In the genomic region with DNA sequence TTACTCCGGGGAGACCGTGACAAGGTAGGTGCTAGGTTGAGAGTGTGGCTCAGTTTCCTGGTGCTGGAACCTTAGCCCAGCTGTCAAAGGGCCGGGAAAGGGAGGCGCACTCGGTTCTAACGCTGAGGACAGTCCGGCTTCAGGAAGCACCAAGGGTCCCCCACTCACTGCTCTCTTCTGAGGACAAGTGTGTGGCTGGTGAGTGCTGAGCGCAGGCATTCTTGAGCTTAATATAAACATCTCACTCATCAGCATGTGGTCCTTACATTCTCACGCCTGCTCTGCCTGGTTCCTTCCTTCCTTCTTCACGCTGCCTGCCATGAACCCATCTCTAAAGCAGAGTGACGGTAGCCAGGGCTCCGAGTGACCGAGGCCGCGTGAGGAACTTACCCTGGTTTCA, we compare ENCODE assay signal across 24 mouse cellular contexts.
DNase-seq lines count a peak whose midpoint lies in the region; ATAC-seq and TF ChIP-seq lines count a peak whose summit lies in the region.
"Had no signal": no experiment of that assay in that cellular context is flagged by ENCODE, and none has a peak within 500 bp of the region (broad histone marks: within the 10 kb centered on the region; RNA-seq: fewer than 3 reads in every experiment).

No protein-coding gene starts in this region.

- H3K4me2 ChIP-seq in lung, embryonic 14.5 days, result no peak overlapping the region
- H3K4me2 ChIP-seq in midbrain, embryonic 11.5 days, result no peak overlapping the region
- H3K4me2 ChIP-seq: embryonic facial prominence, embryonic 12.5 days; forebrain, embryonic 13.5 days; forebrain, embryonic 15.5 days had no signal

- no peak for TF ChIP-seq CTCF in lung, embryonic 14.5 days (IDR thresholded peaks at IDR 0.05; ENCODE audit: low read depth)

- H3K9ac ChIP-seq in lung, embryonic 14.5 days, result no peak overlapping the region
- no peak overlapping the region for H3K9ac ChIP-seq in midbrain, embryonic 11.5 days (ENCODE audit: low read length)
- H3K9ac ChIP-seq: embryonic facial prominence, embryonic 12.5 days; forebrain, embryonic 13.5 days; forebrain, embryonic 15.5 days had no signal

- intact Hi-C loops in heart, postnatal 10 days (cut with DNase I), result no loop called here

- peaks cover 7% of the 10 kb centered on the region for H3K36me3 ChIP-seq in heart, embryonic 10.5 days
- peaks cover 12% of the 10 kb centered on the region; the same call in 1 of the 2 replicates for H3K36me3 ChIP-seq in lung, embryonic 14.5 days (ENCODE audit: insufficient read depth)
- no peaks in the 10 kb centered on the region for H3K36me3 ChIP-seq in midbrain, embryonic 11.5 days (ENCODE audit: control insufficient read depth, insufficient read depth, low read length)
- peaks cover 8% of the 10 kb centered on the region; the same call in 1 of the 2 replicates for H3K36me3 ChIP-seq in midbrain, embryonic 10.5 days
- H3K36me3 ChIP-seq: G1E had no signal

- 40% methylated on average over 15 of the region's 15 CpGs for WGBS in heart, embryonic 10.5 days
- WGBS in lung, embryonic 14.5 days, result 41% methylated on average over 15 of the region's 15 CpGs
- WGBS in midbrain, embryonic 11.5 days, result 91% methylated on average over 15 of the region's 15 CpGs
- WGBS in midbrain, embryonic 10.5 days, result 88% methylated on average over 15 of the region's 15 CpGs

- no peaks in the 10 kb centered on the region; the same call in 1 of the 2 replicates for H3K9me3 ChIP-seq in heart, embryonic 10.5 days
- no peaks in the 10 kb centered on the region for H3K9me3 ChIP-seq in lung, embryonic 14.5 days (ENCODE audit: low read depth, low read length)
- no peaks in the 10 kb centered on the region; the same call in 1 of the 2 replicates for H3K9me3 ChIP-seq in midbrain, embryonic 11.5 days (ENCODE audit: control insufficient read depth, low read length)
- no peaks in the 10 kb centered on the region; the same call in 1 of the 2 replicates for H3K9me3 ChIP-seq in midbrain, embryonic 10.5 days (replicated peaks)
- H3K9me3 ChIP-seq: embryonic facial prominence, embryonic 10.5 days; embryonic facial prominence, embryonic 12.5 days; forebrain, embryonic 13.5 days; forebrain, embryonic 15.5 days had no signal

- peaks cover 46% of the 10 kb centered on the region for H3K4me1 ChIP-seq in heart, embryonic 10.5 days
- 0 out of 2 replicates have a peak, but pooled peaks cover 3% of the 10 kb centered on the region for H3K4me1 ChIP-seq in lung, embryonic 14.5 days (ENCODE audit: insufficient read depth)
- H3K4me1 ChIP-seq in midbrain, embryonic 11.5 days (ENCODE audit: control insufficient read depth, insufficient read depth, low read length), result no peaks in the 10 kb centered on the region
- H3K4me1 ChIP-seq in midbrain, embryonic 10.5 days, result peaks cover 3% of the 10 kb centered on the region; the same call in 1 of the 2 replicates
- H3K4me1 ChIP-seq: embryonic facial prominence, embryonic 12.5 days had no signal

- no peaks in the 10 kb centered on the region for H3K27me3 ChIP-seq in heart, embryonic 10.5 days (ENCODE audit: insufficient read depth, poor library complexity, severe bottlenecking)
- no peaks in the 10 kb centered on the region for H3K27me3 ChIP-seq in lung, embryonic 14.5 days (ENCODE audit: insufficient read depth, low read length)
- no peaks in the 10 kb centered on the region for H3K27me3 ChIP-seq in midbrain, embryonic 11.5 days (ENCODE audit: control insufficient read depth, insufficient read depth, low read length)
- no peaks in the 10 kb centered on the region for H3K27me3 ChIP-seq in midbrain, embryonic 10.5 days (ENCODE audit: low read depth, poor library complexity, severe bottlenecking)
- H3K27me3 ChIP-seq: CH12.LX; embryonic facial prominence, embryonic 12.5 days; forebrain, embryonic 13.5 days; forebrain, embryonic 15.5 days; Patski had no signal

- peak overlapping the region; percentile 47; the same call in 1 of the 2 replicates for H3K27ac ChIP-seq in heart, embryonic 10.5 days
- no peak overlapping the region for H3K27ac ChIP-seq in lung, embryonic 14.5 days (ENCODE audit: low read depth)
- no peak overlapping the region for H3K27ac ChIP-seq in midbrain, embryonic 11.5 days (ENCODE audit: low read depth, low read length)
- H3K27ac ChIP-seq in midbrain, embryonic 10.5 days (replicated peaks), result no peak overlapping the region
- H3K27ac ChIP-seq: embryonic facial prominence, embryonic 10.5 days; embryonic facial prominence, embryonic 12.5 days; forebrain, embryonic 13.5 days; forebrain, embryonic 15.5 days had no signal

- no peak overlapping the region for H3K4me3 ChIP-seq in heart, embryonic 10.5 days
- H3K4me3 ChIP-seq in lung, embryonic 14.5 days (ENCODE audit: low read depth, low read length), result no peak overlapping the region
- H3K4me3 ChIP-seq in midbrain, embryonic 11.5 days (ENCODE audit: low read depth, low read length), result no peak overlapping the region
- H3K4me3 ChIP-seq in midbrain, embryonic 10.5 days, result no peak overlapping the region
- H3K4me3 ChIP-seq: embryonic facial prominence, embryonic 10.5 days; embryonic facial prominence, embryonic 12.5 days; forebrain, embryonic 13.5 days; forebrain, embryonic 15.5 days had no signal

- peak; percentile 62; the same call in 1 of the 2 replicates for ATAC-seq in lung, embryonic 14.5 days (ENCODE audit: insufficient read depth)
- ATAC-seq in midbrain, embryonic 11.5 days (ENCODE audit: low FRiP score), result no peak
- ATAC-seq: activated CD4-positive, CD25-positive, alpha-beta regulatory T cell, adult 4 months; CD4-positive, CD25-positive, alpha-beta regulatory T cell, adult 4 months; forebrain, embryonic 13.5 days; forebrain, embryonic 15.5 days; Patski had no signal

- DNase-seq in heart, embryonic 10.5 days (ENCODE audit: low spot score), result peak; percentile 83
- DNase-seq in heart, postnatal 10 days, result no peak
- peak; percentile 35 for DNase-seq in lung, embryonic 14.5 days
- DNase-seq in lung, postnatal 25 days (ENCODE audit: low spot score), result no peak
- peak; percentile 26 for DNase-seq in midbrain, embryonic 11.5 days (ENCODE audit: low spot score, missing footprints)
- DNase-seq in midbrain, embryonic 10.5 days (ENCODE audit: low spot score), result no peak
- DNase-seq: adrenal gland, adult 8-10 months; adrenal gland, postnatal 14 days; adrenal gland, postnatal 36 days; B cell, adult 2 months; cerebellum, adult 11-12 months; cerebellum, adult 2 months; cerebellum, adult 9-10 months; cerebellum, postnatal 10 days; cerebellum, postnatal 25 days had no signal

Comparison
In these comparisons a context has a peak if more than half of its experiments do, and no peak if none do; other contexts are left out.
1. DNase-seq: peak in heart, embryonic 10.5 days (single experiment), lung, embryonic 14.5 days (single experiment) and midbrain, embryonic 11.5 days (single experiment); none in heart, postnatal 10 days (0 of 2), lung, postnatal 25 days (single experiment) and midbrain, embryonic 10.5 days (single experiment).